Mouse (Mus musculus) layer of hippocampus, adult 6 months (tissue): ENCODE data around the gene 4930524B15Rik. TPM values are rescaled to one million over a fixed set of nuclear protein-coding genes. Genes with fewer than 3 reads are reported as not detected.

Source experiments
- long read RNA-seq, 2 experiments: library from polyadenylated mRNA; unstranded; transcript quantifications; one replicate each; pipeline ENCODE4 v2.0.0; 2019 to 2020
- polyA plus RNA-seq: library from polyadenylated mRNA; unstranded; fragments of <200 nt; fragmentation: Nextera tagmentation; gene quantifications from 2 replicates; pipeline ENCODE4 v1.2.3, GENCODE M21; 2021

Gene 4930524B15Rik
- 0.06 TPM in 1 of 2 replicates, not detected in the other for polyA plus RNA-seq
- long read RNA-seq, experiment 1, partial matches to known transcripts: 0 of 1 reads
- long read RNA-seq, experiment 1, other reads (novel, unspliced or antisense): 1 of 1 reads
- long read RNA-seq, experiment 2, partial matches to known transcripts: 0 of 2 reads
- long read RNA-seq, experiment 2, other reads (novel, unspliced or antisense): 2 of 2 reads

DNA sequence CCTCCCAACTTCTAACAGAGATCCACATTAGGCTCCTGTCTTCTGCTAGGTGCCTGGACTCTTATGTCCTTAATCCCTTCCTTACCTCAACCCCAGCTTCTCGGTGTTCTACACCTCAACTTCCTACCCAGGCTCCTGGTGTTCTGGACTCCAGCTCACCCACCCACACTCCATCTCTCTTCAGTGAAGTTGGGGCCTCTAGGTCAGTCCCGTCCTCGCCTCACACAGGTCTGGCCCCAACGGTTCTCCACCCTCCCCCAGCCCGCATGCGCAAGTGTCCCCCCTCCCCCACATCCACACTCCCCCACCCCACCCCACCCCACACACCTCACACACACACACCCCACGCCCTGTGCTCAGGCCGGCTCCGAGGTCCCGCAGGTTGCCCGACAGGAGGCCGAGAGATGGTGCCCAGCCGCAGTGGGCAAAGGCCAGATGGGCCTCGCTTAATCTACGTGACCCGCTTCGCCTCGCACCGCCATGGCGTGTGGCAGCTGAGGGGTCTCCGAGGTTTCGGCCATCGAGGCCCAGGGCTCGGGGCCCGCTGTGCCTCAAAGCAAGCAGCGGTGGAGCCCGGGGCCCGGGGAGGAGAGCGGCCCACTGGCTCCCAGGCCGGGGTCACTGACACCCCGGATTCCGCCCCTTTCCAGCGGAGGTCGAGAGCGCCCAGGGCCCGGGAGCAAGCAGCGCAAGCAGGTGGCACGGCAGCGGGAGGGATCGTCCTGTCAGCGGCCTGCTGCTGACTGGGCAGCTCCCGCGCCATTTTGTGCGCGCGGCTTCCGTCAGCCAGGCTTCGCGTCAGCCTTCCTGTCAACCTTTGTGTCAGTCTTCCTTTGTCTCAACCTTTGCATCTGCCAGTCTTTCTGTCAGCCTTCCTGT is at the start of gene 4930524B15Rik:
4930524B15Rik (plus strand) TSS at position 337 of the 879 bp plus-strand sequence.

GRCm38 (mm10) chr11:32000281-32000680 is 34.9 kb downstream of the 4930524B15Rik start, which contains the start of gene Nsg2:
TSS of gene Nsg2 (plus strand) at chr11:32000463.

Other genes starting within 250 kb of the 4930524B15Rik start
- gene Cpeb4, start 93.4 kb upstream of the 4930524B15Rik start, polyA plus RNA-seq: 7.6 and 9.4 TPM in 2 replicates
- 118 and 126 TPM in 2 replicates for gene Nsg2, start 34.9 kb downstream of the 4930524B15Rik start, polyA plus RNA-seq
- not detected in 2 replicates for gene Il9r, start 234.7 kb downstream of the 4930524B15Rik start, polyA plus RNA-seq
- gene Snrnp25, start 239.8 kb downstream of the 4930524B15Rik start, polyA plus RNA-seq: 64.4 and 68.4 TPM in 2 replicates